In genomic region chr1:43497951-43498350, GRCm38 (mm10) we compare ENCODE assay signal across 18 mouse cellular contexts. TPM values are rescaled to one million over a fixed set of nuclear protein-coding genes. Genes with fewer than 3 reads are reported as not detected.
DNase-seq lines count a peak whose midpoint lies in the region; ATAC-seq and TF ChIP-seq lines count a peak whose summit lies in the region.
"Had no signal": no experiment of that assay in that cellular context is flagged by ENCODE, and none has a peak within 500 bp of the region (broad histone marks: within the 10 kb centered on the region; RNA-seq: fewer than 3 reads in every experiment).

No protein-coding gene starts in this region.

- no peaks in the 10 kb centered on the region for H3K27me3 ChIP-seq in forebrain, postnatal 0 days (ENCODE audit: insufficient read depth, low read length)
- H3K27me3 ChIP-seq: embryonic facial prominence, embryonic 13.5 days had no signal

- H3K27ac ChIP-seq in forebrain, postnatal 0 days (ENCODE audit: low read depth, low read length), result peak overlapping the region; percentile 24
- H3K27ac ChIP-seq: embryonic facial prominence, embryonic 13.5 days; left cerebral cortex, adult 2 months; limb, embryonic 10.5 days had no signal

- WGBS in forebrain, postnatal 0 days, result 40% methylated on average over 6 of the region's 6 CpGs

- TF ChIP-seq CTCF in forebrain, postnatal 0 days (IDR thresholded peaks at IDR 0.05; ENCODE audit: low read depth), result no peak

- H3K4me1 ChIP-seq in forebrain, postnatal 0 days (ENCODE audit: insufficient read depth), result 0 out of 2 replicates have a peak, but pooled peaks cover 13% of the 10 kb centered on the region

- H3K4me3 ChIP-seq in forebrain, postnatal 0 days (ENCODE audit: low read depth, low read length), result no peak overlapping the region
- H3K4me3 ChIP-seq: embryonic facial prominence, embryonic 13.5 days; left cerebral cortex, adult 2 months; limb, embryonic 10.5 days had no signal

- H3K9ac ChIP-seq in forebrain, postnatal 0 days, result no peak overlapping the region
- H3K9ac ChIP-seq: embryonic facial prominence, embryonic 13.5 days; liver, postnatal 0 days had no signal

- H3K4me2 ChIP-seq in forebrain, postnatal 0 days (ENCODE audit: low read depth), result no peak overlapping the region
- H3K4me2 ChIP-seq: embryonic facial prominence, embryonic 13.5 days had no signal

- peak; percentile 65 for DNase-seq in heart, adult 11 months
- no peak for DNase-seq in heart, postnatal 4 days
- peak; percentile 70 for DNase-seq in testis, postnatal 14 days (ENCODE audit: low spot score)
- no peak for DNase-seq in testis, postnatal 10 days (ENCODE audit: low spot score)
- DNase-seq in forebrain, postnatal 0 days, result peak; percentile 40
- no peak for DNase-seq in adrenal gland, postnatal 4 days (ENCODE audit: low spot score in 2 of 2)
- DNase-seq: adrenal gland, adult 8-10 months; cerebellum, adult 11 months; gastrocnemius, postnatal 36 days; heart, postnatal 10 days; kidney, postnatal 25 days; layer of hippocampus, adult 9-11 months; liver, postnatal 0 days; lung, postnatal 10 days had no signal

- ATAC-seq in forebrain, postnatal 0 days, result peak; percentile 32; the same call in 1 of the 2 replicates
- ATAC-seq in inflammation-experienced regulatory T-cells, adult 6 months, result no peak
- ATAC-seq: liver, postnatal 0 days had no signal

- no peaks in the 10 kb centered on the region for H3K9me3 ChIP-seq in forebrain, postnatal 0 days (ENCODE audit: low read length)
- H3K9me3 ChIP-seq: embryonic facial prominence, embryonic 13.5 days; limb, embryonic 10.5 days had no signal

- H3K36me3 ChIP-seq in forebrain, postnatal 0 days (ENCODE audit: insufficient read depth), result no peaks in the 10 kb centered on the region
- H3K36me3 ChIP-seq: embryonic facial prominence, embryonic 13.5 days; limb, embryonic 10.5 days had no signal

RNA-seq across cellular contexts. Expression of gene Nck2, which starts 53.6 kb away (rescaled TPM):
- 10 to 100 TPM; 34.0 to 38.3 TPM for total RNA-seq in heart, postnatal 4 days (2021)
- total RNA-seq in forebrain, postnatal 0 days (2014; rRNA removed), result 79.2 and 84.2 TPM in 2 replicates
- polyA plus RNA-seq in forebrain, postnatal 0 days (2015; fragmentation: Nextera tagmentation; extraction: Ambion mirVana), result 40.3 and 43.8 TPM in 2 replicates
- total RNA-seq in adrenal gland, postnatal 4 days (2021), result 10 to 100 TPM; 38.6 to 46.3 TPM
- 10 to 100 TPM; 14.9 to 24.1 (median 18.7) TPM for polyA plus RNA-seq in inflammation-experienced regulatory T-cells, adult 6 months (2017; shearing (Covaris generic))

Comparison
In these comparisons a context has a peak if more than half of its experiments do, and no peak if none do; other contexts are left out.
1. DNase-seq: peak in heart, adult 11 months (single experiment), testis, postnatal 14 days (single experiment) and forebrain, postnatal 0 days (single experiment); none in heart, postnatal 4 days (single experiment), testis, postnatal 10 days (single experiment) and adrenal gland, postnatal 4 days (0 of 2).